ENCODE assay signal across 9 mouse cellular contexts in the genomic region with DNA sequence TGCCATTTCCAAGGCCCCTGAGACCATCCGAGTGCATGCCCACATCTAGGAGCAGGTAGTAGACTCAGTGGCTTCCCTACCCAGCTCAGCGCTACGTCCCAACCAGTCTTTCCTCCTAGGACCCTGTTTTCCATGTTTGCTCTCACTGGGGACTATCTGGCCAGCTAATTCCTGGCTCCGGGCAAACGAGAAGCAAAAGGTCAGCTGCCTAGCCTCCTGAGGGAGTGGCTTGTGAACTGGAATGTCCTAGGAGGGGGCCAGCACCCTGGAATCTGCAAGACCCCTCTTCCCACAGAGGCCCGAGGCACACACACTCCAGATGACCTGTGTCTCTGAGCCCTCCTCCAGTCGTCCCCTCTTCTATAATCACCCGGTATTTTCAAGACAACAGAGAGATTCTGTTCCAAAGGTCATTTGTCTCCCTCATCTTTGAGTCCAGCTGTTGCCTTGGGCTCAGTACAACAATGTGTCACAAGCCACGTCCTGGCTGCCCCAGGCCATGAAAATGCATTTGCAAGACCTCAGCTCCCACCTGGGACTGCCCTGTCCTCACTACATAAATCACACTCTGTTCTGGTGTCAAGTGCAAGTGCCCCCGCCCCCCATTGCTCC.
DNase-seq lines count a peak whose midpoint lies in the region; ATAC-seq and TF ChIP-seq lines count a peak whose summit lies in the region.
"Had no signal": no experiment of that assay in that cellular context is flagged by ENCODE, and none has a peak within 500 bp of the region (broad histone marks: within the 10 kb centered on the region; RNA-seq: fewer than 3 reads in every experiment).

No protein-coding gene starts in this region.

- no peak overlapping the region for H3K9ac ChIP-seq in midbrain, embryonic 13.5 days (replicated peaks)
- H3K9ac ChIP-seq in midbrain, embryonic 15.5 days, result no peak overlapping the region
- no peak overlapping the region for H3K9ac ChIP-seq in kidney, postnatal 0 days (ENCODE audit: low read depth, low read length)
- H3K9ac ChIP-seq in neural tube, embryonic 13.5 days, result no peak overlapping the region
- H3K9ac ChIP-seq: stomach, embryonic 15.5 days had no signal

- no peak for ATAC-seq in midbrain, embryonic 13.5 days
- no peak for ATAC-seq in midbrain, embryonic 15.5 days (replicated peaks)
- peak; percentile 44; the same call in 1 of the 2 replicates for ATAC-seq in kidney, postnatal 0 days (replicated peaks; ENCODE audit: low FRiP score, low read depth)
- 0 out of 2 replicates have a peak, but pooled peaks have one; percentile 16 for ATAC-seq in neural tube, embryonic 13.5 days (ENCODE audit: low read depth)

- no peaks in the 10 kb centered on the region for H3K36me3 ChIP-seq in midbrain, embryonic 13.5 days
- no peaks in the 10 kb centered on the region for H3K36me3 ChIP-seq in midbrain, embryonic 15.5 days (replicated peaks)
- H3K36me3 ChIP-seq in kidney, postnatal 0 days (ENCODE audit: insufficient read depth, low read length), result no peaks in the 10 kb centered on the region
- no peaks in the 10 kb centered on the region for H3K36me3 ChIP-seq in neural tube, embryonic 13.5 days
- H3K36me3 ChIP-seq: stomach, embryonic 15.5 days had no signal

- H3K27me3 ChIP-seq in midbrain, embryonic 13.5 days, result no peaks in the 10 kb centered on the region
- no peaks in the 10 kb centered on the region for H3K27me3 ChIP-seq in midbrain, embryonic 15.5 days (replicated peaks)
- H3K27me3 ChIP-seq in kidney, postnatal 0 days (ENCODE audit: insufficient read depth, low read length), result no peaks in the 10 kb centered on the region
- H3K27me3 ChIP-seq in neural tube, embryonic 13.5 days, result no peaks in the 10 kb centered on the region
- H3K27me3 ChIP-seq: stomach, embryonic 15.5 days had no signal

- H3K4me2 ChIP-seq in midbrain, embryonic 13.5 days (replicated peaks), result no peak overlapping the region
- no peak overlapping the region for H3K4me2 ChIP-seq in midbrain, embryonic 15.5 days
- no peak overlapping the region for H3K4me2 ChIP-seq in kidney, postnatal 0 days (ENCODE audit: low read length)
- H3K4me2 ChIP-seq in neural tube, embryonic 13.5 days, result no peak overlapping the region
- H3K4me2 ChIP-seq: stomach, embryonic 15.5 days had no signal

- WGBS in midbrain, embryonic 13.5 days, result 46% methylated on average over 10 of the region's 10 CpGs
- 47% methylated on average over 10 of the region's 10 CpGs for WGBS in midbrain, embryonic 15.5 days
- 32% methylated on average over 10 of the region's 10 CpGs for WGBS in kidney, postnatal 0 days
- 28% methylated on average over 10 of the region's 10 CpGs for WGBS in neural tube, embryonic 13.5 days

- H3K4me3 ChIP-seq in midbrain, embryonic 13.5 days (replicated peaks), result no peak overlapping the region
- no peak overlapping the region for H3K4me3 ChIP-seq in midbrain, embryonic 15.5 days
- H3K4me3 ChIP-seq in kidney, postnatal 0 days (replicated peaks; ENCODE audit: low read depth, low read length), result no peak overlapping the region
- no peak overlapping the region for H3K4me3 ChIP-seq in neural tube, embryonic 13.5 days
- H3K4me3 ChIP-seq: stomach, embryonic 15.5 days had no signal

- peaks cover 36% of the 10 kb centered on the region for H3K4me1 ChIP-seq in midbrain, embryonic 13.5 days (replicated peaks)
- H3K4me1 ChIP-seq in midbrain, embryonic 15.5 days, result peaks cover 22% of the 10 kb centered on the region
- peaks cover 21% of the 10 kb centered on the region for H3K4me1 ChIP-seq in kidney, postnatal 0 days (replicated peaks; ENCODE audit: insufficient read depth, low read length)
- peaks cover 40% of the 10 kb centered on the region for H3K4me1 ChIP-seq in neural tube, embryonic 13.5 days (replicated peaks)

- no peaks in the 10 kb centered on the region for H3K9me3 ChIP-seq in midbrain, embryonic 13.5 days
- no peaks in the 10 kb centered on the region; the same call in 1 of the 2 replicates for H3K9me3 ChIP-seq in midbrain, embryonic 15.5 days
- H3K9me3 ChIP-seq in kidney, postnatal 0 days (replicated peaks; ENCODE audit: low read length), result no peaks in the 10 kb centered on the region
- no peaks in the 10 kb centered on the region for H3K9me3 ChIP-seq in neural tube, embryonic 13.5 days
- H3K9me3 ChIP-seq: stomach, embryonic 15.5 days had no signal

- peak overlapping the region; percentile 11; the same call in 1 of the 2 replicates for H3K27ac ChIP-seq in midbrain, embryonic 13.5 days
- no peak overlapping the region for H3K27ac ChIP-seq in midbrain, embryonic 15.5 days
- peak overlapping the region; percentile 63 for H3K27ac ChIP-seq in kidney, postnatal 0 days
- H3K27ac ChIP-seq in neural tube, embryonic 13.5 days (replicated peaks), result peak overlapping the region; percentile 74; the same call in 1 of the 2 replicates
- H3K27ac ChIP-seq: stomach, embryonic 15.5 days had no signal

- DNase-seq in adrenal gland, adult (ENCODE audit: inconsistent age in 2 of 2, low spot score in 1 of 2), result peak; percentile 19 to 71
- no peak for DNase-seq in adrenal gland, postnatal 4 days (ENCODE audit: low spot score in 2 of 2)
- DNase-seq in kidney, postnatal 0 days (ENCODE audit: low spot score), result peak; percentile 69
- no peak for DNase-seq in layer of hippocampus, adult 9-11 months
- no peak for DNase-seq in cerebellum, adult 18-20 months

- no peak for TF ChIP-seq CTCF in kidney, postnatal 0 days (IDR thresholded peaks at IDR 0.05; ENCODE audit: low read depth)

Comparison
In these comparisons a context has a peak if more than half of its experiments do, and no peak if none do; other contexts are left out.
1. DNase-seq: peak in adrenal gland, adult (2 of 2) and kidney, postnatal 0 days (single experiment); none in adrenal gland, postnatal 4 days (0 of 2), layer of hippocampus, adult 9-11 months (single experiment) and cerebellum, adult 18-20 months (0 of 2).
2. ATAC-seq: peak in kidney, postnatal 0 days (single experiment) and neural tube, embryonic 13.5 days (single experiment); none in midbrain, embryonic 13.5 days (single experiment) and midbrain, embryonic 15.5 days (single experiment).